Mouse (Mus musculus): Measurements from ENCODE around the gene Ndufa3. TPM values are rescaled to one million over a fixed set of nuclear protein-coding genes. Genes with fewer than 3 reads are reported as not detected.

Gene Ndufa3
- total and polyA plus RNA-seq, 3 experiments = 58.9 to 307 (median 261) TPM

DNA sequence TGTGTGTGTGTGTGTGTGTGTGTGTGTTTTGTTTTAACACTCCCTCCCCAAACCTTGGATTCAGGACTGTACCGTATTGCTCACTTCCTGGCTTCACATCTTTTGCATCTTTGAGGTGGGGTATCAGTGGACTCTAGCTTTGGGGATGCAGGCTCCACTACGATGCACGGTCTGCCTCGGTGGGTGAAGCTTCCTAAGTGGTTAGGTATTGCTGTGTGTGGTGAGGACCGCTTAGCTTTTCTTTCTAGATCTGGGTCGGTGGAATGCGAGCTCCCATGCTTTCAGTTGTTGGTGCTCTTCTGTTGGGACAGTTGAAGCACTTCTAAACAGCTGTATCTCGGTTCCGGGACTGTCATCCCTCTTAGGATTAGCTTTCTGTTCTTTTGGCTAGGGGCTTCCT, 29.0 kb downstream of the Ndufa3 start:
- Histone ChIP-seq H3K4me3 (replicated peaks in 1 of 3; ENCODE audit: low read depth in 2 of 3, low read length in 2 of 3, poor library complexity in 1 of 3) (peak overlapping the region; percentile 89 to 94 (median 93)), H3K36me3 (replicated peaks in 1 of 2; ENCODE audit: control insufficient read depth in 1 of 2, insufficient read depth in 1 of 2, low read length in 1 of 2) (peaks cover 17 to 58% of the 10 kb centered on the region in 2 experiments), H3K9me3 (replicated peaks; ENCODE audit: low read length) (no peaks in the 10 kb centered on the region), H3K4me2 (ENCODE audit: insufficient read depth, low read depth, poor library complexity, severe bottlenecking) (peak overlapping the region; percentile 96), H3K27ac (ENCODE audit: insufficient read depth, low read depth) (0 out of 2 replicates have a peak overlapping the region, but pooled peaks have one; percentile 78), H3K27me3 (replicated peaks) (no peaks in the 10 kb centered on the region), H3K9ac (ENCODE audit: insufficient read depth, low read depth) (peak overlapping the region; percentile 98), H3K79me2 (replicated peaks; ENCODE audit: control insufficient read depth, extremely low read depth, insufficient read depth, poor library complexity, severe bottlenecking) (peaks cover 51% of the 10 kb centered on the region), H3K4me1 (ENCODE audit: control insufficient read depth in 1 of 2, insufficient read depth in 2 of 2) (peaks cover 13 to 43% of the 10 kb centered on the region in 2 experiments)
- TF ChIP-seq PAX5 (IDR thresholded peaks at IDR 0.05; ENCODE audit: low read length) = no peak
- TF ChIP-seq MXI1 (IDR thresholded peaks at IDR 0.05; ENCODE audit: low read depth, low read length) = peak; percentile 39; the same call in 1 of the 2 replicates
- TF ChIP-seq SIN3A (IDR thresholded peaks at IDR 0.05; ENCODE audit: low read length) = 0 out of 2 replicates have a peak, but pooled peaks have one; percentile 25
- TF ChIP-seq CHD2 (IDR thresholded peaks at IDR 0.05; ENCODE audit: low read length) = no peak
- TF ChIP-seq UBTF (IDR thresholded peaks at IDR 0.05; ENCODE audit: low read depth, low read length) = no peak
- dilution Hi-C loops (cut with MboI; ENCODE audit: extremely low pct_ligation_motif_present, extremely low pct_unique_long_range_greater_than_20kb, low sequenced_read_pairs) = no loop called here
- in situ Hi-C loops (cut with MboI; ENCODE audit: low pct_ligation_motif_present, low pct_unique_long_range_greater_than_20kb, low sequenced_read_pairs) = no loop called here
- no peak for DNase-seq (ENCODE audit: extremely low read depth)

- Histone ChIP-seq H3K4me2 (ENCODE audit: insufficient read depth, low read depth, poor library complexity, severe bottlenecking) (peak overlapping the region; percentile 96), H3K9ac (ENCODE audit: insufficient read depth, low read depth) (peak overlapping the region; percentile 98), H3K4me3 (replicated peaks in 1 of 3; ENCODE audit: low read depth in 2 of 3, low read length in 2 of 3, poor library complexity in 1 of 3) (peak overlapping the region; percentile 89 to 94 (median 93)), H3K4me1 (ENCODE audit: control insufficient read depth in 1 of 2, insufficient read depth in 2 of 2) (peaks cover 13 to 41% of the 10 kb centered on the region in 2 experiments), H3K9me3 (replicated peaks; ENCODE audit: low read length) (no peaks in the 10 kb centered on the region), H3K27me3 (replicated peaks) (no peaks in the 10 kb centered on the region), H3K36me3 (replicated peaks in 1 of 2; ENCODE audit: control insufficient read depth in 1 of 2, insufficient read depth in 1 of 2, low read length in 1 of 2) (peaks cover 18 to 58% of the 10 kb centered on the region in 2 experiments), H3K79me2 (replicated peaks; ENCODE audit: control insufficient read depth, extremely low read depth, insufficient read depth, poor library complexity, severe bottlenecking) (peaks cover 55% of the 10 kb centered on the region), H3K27ac (ENCODE audit: insufficient read depth, low read depth) (no peak overlapping the region)
- in situ Hi-C loops (cut with MboI; ENCODE audit: low pct_ligation_motif_present, low pct_unique_long_range_greater_than_20kb, low sequenced_read_pairs) (no loop called here), dilution Hi-C loops (cut with MboI; ENCODE audit: extremely low pct_ligation_motif_present, extremely low pct_unique_long_range_greater_than_20kb, low sequenced_read_pairs) (no loop called here)
- DNase-seq (ENCODE audit: extremely low read depth) = no peak
- no peak for TF ChIP-seq JUND (conservative IDR thresholded peaks at IDR 0.05; ENCODE audit: low read depth, low read length)
- no peak for TF ChIP-seq NELFE (IDR thresholded peaks at IDR 0.05; ENCODE audit: low read depth, low read length)
- no peak for TF ChIP-seq MAZ (IDR thresholded peaks at IDR 0.05; ENCODE audit: low read depth, low read length)
- no peak for TF ChIP-seq MAX (IDR thresholded peaks at IDR 0.05; ENCODE audit: low read length)
- no peak for TF ChIP-seq TCF12 (IDR thresholded peaks at IDR 0.05; ENCODE audit: low read depth, low read length)
- TF ChIP-seq E2F4 (IDR thresholded peaks at IDR 0.05; ENCODE audit: insufficient replicate concordance, low read depth, low read length) = no peak
- TF ChIP-seq GABPA (IDR thresholded peaks at IDR 0.05; ENCODE audit: insufficient replicate concordance, low read depth, low read length) = no peak
Measured at GRCm38 (mm10) chr7:3646641-3647040, 29.5 kb downstream of the Ndufa3 start.

DNA sequence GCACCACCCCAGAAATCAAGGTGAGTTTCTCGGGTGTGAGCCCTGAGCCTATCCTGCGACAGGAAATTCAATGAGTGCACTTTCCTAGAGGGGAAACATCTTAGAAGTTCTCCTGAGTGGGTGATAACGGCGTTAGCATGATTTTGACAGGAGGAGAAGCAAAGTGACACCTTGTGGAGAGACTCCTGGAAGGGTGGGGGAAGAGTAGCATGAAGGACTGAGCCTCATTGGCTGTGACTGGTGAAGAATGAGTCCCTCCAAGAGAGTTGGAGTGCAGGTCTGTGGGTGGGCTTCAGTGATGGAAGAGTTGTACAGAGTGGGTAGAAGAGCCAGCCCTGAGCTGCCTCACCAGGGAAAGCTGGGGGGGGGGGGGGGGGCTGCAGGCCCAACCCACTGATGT, 39.8 kb downstream of the Ndufa3 start:
- no peaks in the 10 kb centered on the region for H3K79me2 ChIP-seq (replicated peaks; ENCODE audit: control insufficient read depth, extremely low read depth, insufficient read depth, poor library complexity, severe bottlenecking)
- dilution Hi-C loops (cut with MboI; ENCODE audit: extremely low pct_ligation_motif_present, extremely low pct_unique_long_range_greater_than_20kb, low sequenced_read_pairs) = no loop called here
- peaks cover 94 to 99% of the 10 kb centered on the region in 2 experiments for H3K36me3 ChIP-seq (replicated peaks in 1 of 2; ENCODE audit: control insufficient read depth in 1 of 2, insufficient read depth in 1 of 2, low read length in 1 of 2)
- H3K27me3 ChIP-seq (replicated peaks) = no peaks in the 10 kb centered on the region
- in situ Hi-C loops (cut with MboI; ENCODE audit: low pct_ligation_motif_present, low pct_unique_long_range_greater_than_20kb, low sequenced_read_pairs) = no loop called here
- H3K4me1 ChIP-seq (ENCODE audit: control insufficient read depth in 1 of 2, insufficient read depth in 2 of 2) = no peaks in the 10 kb centered on the region
- TF ChIP-seq JUND (conservative IDR thresholded peaks at IDR 0.05; ENCODE audit: low read depth, low read length) (no peak), ETS1 (conservative IDR thresholded peaks at IDR 0.05; ENCODE audit: low read depth, low read length) (no peak), HCFC1 (IDR thresholded peaks at IDR 0.05; ENCODE audit: low read depth, low read length) (no peak), POLR2AphosphoS2 (IDR thresholded peaks at IDR 0.05; ENCODE audit: low read depth, low read length) (no peak), RAD21 (IDR thresholded peaks at IDR 0.05; ENCODE audit: low read depth, low read length) (no peak), TCF12 (IDR thresholded peaks at IDR 0.05; ENCODE audit: low read depth, low read length) (no peak), USF2 (conservative IDR thresholded peaks at IDR 0.05; ENCODE audit: low read depth, low read length) (no peak), RCOR1 (conservative IDR thresholded peaks at IDR 0.05; ENCODE audit: low read depth, low read length) (no peak), E2F4 (IDR thresholded peaks at IDR 0.05; ENCODE audit: insufficient replicate concordance, low read depth, low read length) (no peak), MAFK (IDR thresholded peaks at IDR 0.05; ENCODE audit: insufficient replicate concordance, low read length) (no peak), UBTF (IDR thresholded peaks at IDR 0.05; ENCODE audit: low read depth, low read length) (no peak)
- no peak overlapping the region for H3K4me3 ChIP-seq (replicated peaks in 1 of 3; ENCODE audit: low read depth in 2 of 3, low read length in 2 of 3, poor library complexity in 1 of 3)
- no peak overlapping the region for H3K9ac ChIP-seq (ENCODE audit: insufficient read depth, low read depth)
- no peak overlapping the region for H3K27ac ChIP-seq (ENCODE audit: insufficient read depth, low read depth)
- no peaks in the 10 kb centered on the region for H3K9me3 ChIP-seq (replicated peaks; ENCODE audit: low read length)
- no peak overlapping the region for H3K4me2 ChIP-seq (ENCODE audit: insufficient read depth, low read depth, poor library complexity, severe bottlenecking)
- no peak for DNase-seq (ENCODE audit: extremely low read depth)

Data from CH12.LX (cell line).